Mouse (Mus musculus): ENCODE data around the gene Cth.
A peak's percentile ranks its signal among the peaks of the same experiment; 100 is the strongest.

Cth gene

DNA sequence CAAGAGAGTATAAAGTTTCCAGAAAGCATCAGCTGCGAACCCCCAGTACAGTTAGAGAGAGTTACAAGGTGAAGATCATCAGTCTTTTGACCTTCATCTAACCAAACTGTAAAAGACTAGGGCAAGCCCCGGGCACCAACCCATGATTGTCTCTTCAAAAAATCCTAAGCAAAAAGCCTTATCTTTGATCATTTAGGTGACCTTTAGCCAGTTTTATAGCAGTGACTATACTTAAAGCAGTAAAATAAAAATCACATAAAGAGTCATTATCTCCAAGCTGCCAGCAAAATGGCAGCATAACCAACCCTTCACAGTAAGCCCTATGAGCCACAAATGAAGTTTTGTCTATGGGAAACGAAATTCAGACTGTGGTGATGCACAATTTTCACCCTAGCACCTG is 14.6 kb downstream of the Cth start:
- no peak for DNase-seq (ENCODE audit: low spot score in 2 of 2)

DNA sequence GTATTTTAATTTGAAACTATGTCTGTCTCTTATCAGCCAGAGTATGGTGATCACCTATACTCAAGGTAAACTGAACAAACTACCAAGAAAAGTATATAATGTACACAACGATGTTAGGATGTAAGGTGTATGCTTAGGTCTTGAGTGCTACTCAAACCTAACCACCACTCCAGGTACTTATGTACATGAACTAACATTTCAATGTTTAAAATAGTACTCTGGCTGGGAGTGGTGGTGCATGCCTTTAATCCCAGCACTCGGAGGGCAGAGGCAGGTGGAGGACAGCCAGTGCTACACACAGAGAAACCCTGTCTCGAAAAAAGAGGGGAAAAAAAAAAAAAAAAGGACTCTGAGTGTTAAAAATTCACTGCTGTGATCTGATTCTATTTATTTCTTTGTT is 16.7 kb downstream of the Cth start:
- DNase-seq (ENCODE audit: low spot score in 2 of 2), result no peak

DNA sequence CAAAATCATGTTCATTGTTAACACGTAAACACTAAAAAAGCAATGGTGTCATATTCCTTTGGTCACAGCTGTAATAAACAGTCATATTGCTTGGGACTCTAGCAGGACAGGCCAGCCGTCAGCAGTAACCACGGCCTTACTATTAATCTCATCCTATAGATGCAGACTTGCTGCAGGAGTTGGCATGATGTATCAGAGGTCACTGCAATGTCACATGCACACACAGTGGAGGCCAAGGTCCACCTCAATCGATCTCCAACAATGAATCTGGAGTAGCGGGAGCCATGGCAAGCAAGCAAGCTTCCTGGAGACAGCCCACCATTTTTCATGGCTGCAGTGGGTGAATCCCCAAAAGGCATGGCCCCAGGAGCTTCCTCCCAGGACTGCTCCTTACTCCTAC is 23.2 kb downstream of the Cth start:
- DNase-seq (ENCODE audit: low spot score in 2 of 2), result no peak

DNA sequence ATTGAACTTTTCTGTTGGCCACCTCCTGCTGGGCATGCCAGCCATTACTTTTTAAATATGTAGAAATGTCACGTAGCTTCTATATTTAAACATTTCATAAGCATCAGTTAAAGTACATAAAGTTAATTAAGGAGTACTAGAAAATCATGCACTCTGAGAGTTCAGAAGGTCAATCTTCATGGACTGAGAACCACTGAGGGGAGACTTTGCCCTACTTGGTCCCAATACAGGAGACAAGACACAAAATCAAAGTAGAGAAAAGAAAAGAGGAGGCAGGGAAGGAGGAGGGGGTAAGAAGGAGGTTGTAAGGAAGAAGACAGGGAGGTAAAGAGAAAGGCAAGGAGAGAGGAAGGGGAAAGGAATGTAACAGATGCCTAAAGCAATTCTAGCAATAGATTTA is 24.9 kb downstream of the Cth start:
- no peak for DNase-seq (ENCODE audit: low spot score in 2 of 2)

DNA sequence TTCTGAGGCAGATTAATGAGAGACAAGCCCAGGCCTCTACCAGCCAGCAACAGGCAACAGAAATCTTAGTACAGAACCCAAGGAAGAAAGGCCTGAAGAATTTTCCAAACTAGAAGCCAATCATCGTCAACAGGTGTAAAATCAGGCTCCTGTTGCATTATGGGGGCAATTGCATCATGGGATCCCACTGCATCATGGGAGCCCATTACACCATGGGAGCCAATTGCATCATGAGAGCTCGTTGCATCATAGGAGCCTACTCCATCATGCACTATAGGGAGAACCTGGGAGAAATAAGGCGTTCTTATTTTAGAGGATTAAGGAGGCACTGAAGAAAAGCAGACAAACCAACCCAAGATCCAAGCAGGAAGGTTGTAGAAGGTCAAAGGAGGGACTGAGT is 27.2 kb downstream of the Cth start:
- no peak for DNase-seq (ENCODE audit: low spot score in 2 of 2)

DNA sequence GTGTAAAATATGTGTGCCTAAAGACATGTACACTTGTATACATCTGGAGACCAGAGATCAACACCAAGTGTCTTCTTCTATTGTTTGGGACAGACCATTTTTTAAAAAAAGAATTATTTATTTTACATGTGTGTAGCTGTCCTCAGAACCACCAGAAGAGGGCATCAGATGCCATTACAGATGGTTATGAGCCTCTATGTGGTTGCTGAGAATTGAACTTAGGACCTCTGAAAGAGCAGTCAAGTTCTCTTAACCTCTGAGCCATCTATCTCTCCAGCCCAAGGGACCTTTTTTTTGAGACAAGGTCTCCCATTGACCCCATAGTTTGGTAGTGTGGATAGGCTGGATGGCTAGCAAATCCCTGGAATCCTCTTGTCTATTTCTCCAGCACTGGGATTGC is 33.1 kb downstream of the Cth start:
- no peak for DNase-seq (ENCODE audit: low spot score in 2 of 2)

DNA sequence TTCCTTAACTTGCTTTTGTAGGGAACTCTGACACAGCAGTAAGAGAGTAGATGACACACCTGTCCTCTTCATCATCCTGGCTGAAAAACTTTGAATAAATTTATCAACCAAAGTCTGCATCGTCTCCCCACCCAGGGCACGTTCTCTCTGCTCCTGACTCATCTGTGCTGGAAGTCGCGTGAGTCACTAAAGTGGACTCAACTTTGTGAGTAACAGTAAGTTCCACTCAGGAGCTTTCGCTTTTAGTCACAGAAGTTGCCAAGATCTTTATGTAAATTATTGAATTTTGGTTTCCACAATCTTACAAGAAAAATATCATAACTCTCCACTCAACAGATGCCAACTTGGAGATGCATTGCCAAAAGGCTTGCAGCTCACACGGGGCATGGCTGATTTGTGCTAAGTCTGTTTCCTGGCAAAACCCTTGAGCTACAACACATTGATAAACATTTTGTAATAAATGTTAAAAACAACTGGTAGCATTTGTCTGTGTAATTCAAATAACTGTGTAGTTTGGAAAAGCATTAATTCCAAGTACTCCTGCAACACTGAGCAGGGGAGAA is 40.7 kb downstream of the Cth start:
- DNase-seq (ENCODE audit: low spot score in 2 of 2), result no peak

DNA sequence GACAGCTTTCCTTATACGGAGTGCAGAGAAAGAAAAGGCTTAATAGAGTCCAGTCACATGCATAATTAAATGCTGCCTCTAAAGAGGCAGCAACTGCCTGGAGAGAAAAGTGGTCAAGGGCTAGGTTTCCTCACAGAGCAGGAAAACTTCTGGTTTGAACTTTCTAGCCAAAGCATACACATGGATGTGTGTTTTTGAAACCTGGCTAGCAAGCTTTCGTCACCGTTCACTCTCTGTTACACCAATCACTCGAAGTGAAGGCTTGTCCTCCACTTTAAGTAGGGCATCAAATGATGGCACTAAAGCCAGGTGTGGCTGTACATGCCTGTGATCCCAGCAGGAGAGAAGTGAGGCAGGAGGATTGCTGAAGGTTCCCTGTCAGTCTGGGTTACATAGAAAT is 41.8 kb downstream of the Cth start:
- DNase-seq (ENCODE audit: low spot score in 2 of 2), result no peak

DNA sequence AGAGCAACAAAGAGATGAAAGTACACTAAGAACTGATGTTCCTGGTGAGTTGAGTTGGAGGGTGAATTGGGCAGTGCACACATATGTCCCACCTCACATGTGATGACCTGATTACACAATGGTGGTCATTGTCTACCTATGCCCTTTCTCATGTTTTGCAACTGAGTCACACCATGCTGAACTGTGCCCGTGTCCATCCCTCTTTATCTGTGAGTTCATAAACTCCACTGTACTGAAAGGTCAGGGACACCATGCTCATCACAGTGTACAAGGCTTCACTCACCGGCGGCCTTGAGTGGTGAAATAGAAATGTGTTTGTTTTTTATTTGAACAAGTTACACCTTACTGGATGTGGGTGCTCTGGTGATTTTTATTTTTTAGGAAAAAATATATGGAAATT is 42.9 kb downstream of the Cth start:
- no peak for DNase-seq (ENCODE audit: low spot score in 2 of 2)

DNA sequence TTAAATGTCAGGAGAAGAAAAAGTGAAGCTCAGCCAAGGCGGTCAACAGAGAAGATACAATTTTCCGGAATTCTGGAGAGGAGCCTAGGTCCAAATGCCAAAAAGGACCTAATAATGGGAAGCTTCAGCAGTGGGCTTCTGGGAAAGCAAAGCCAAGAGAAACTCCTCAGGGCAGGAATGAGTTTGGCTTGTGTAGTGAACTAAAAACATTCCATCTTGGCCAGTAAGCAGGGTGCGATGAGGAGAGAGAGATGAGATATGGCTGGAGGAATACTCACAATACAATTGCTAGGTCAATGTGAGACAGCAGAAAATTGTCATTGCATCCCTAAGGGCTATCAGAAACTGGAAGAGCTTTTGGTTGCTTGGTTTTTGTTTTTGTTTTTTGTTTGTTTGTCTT is 43.9 kb downstream of the Cth start:
- no peak for DNase-seq (ENCODE audit: low spot score in 2 of 2)

DNA sequence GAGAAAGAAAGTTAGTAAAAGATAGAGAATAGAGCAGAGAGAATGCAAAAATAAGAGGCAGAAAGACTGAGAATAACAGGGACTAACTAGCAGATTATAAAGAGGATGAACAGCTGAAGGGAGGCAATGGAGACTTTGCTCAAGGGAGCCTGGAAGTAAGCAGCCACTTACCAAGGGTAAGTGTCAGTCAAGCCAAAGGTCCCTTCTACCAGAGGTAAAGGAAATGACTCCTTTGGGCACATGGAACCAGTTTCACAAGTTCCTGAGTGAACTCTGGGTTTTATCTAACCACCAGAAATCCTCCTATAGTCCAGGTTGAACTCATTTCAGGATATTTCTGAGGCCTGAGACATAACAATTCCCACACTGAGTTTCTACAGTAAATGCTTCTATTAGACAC is 47.0 kb downstream of the Cth start:
- no peak for DNase-seq (ENCODE audit: low spot score in 2 of 2)

DNA sequence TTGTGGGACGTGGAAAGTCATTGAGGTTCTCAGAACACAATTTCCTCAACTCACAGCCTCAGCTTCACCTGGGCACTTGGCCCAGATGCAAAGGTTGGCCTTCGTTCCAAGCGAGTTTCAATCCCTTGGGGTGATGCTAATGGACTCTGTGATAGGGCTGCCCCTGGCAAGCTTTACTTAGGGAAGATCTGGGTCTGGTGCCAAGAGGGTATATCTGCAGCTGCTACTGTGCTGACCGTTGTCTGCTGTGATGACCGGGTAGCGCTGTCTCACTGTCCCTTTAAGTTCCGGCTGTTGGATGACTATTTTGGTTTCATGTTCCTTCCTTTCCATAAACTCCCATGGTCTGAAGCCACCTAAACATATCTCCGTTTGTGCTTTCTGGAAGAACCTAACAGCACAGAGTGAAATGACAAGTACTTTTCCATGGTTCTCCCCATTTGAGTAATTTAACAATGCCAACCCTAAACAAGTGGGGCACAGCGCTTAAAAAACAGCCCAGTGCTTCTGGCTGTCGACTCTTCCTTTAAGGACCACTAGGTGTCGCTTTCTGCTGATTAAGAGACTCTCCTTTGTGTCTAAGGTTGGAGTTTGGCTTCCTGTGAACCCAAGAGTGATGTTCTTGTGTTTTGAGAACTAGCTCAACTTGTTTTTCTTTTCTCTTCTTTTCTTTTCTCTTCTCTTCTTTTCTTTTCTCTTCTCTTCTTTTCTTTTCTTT is 48.3 kb downstream of the Cth start:
- DNase-seq (ENCODE audit: low spot score in 2 of 2), result peak in 1 of 2 experiments; percentile 3

DNA sequence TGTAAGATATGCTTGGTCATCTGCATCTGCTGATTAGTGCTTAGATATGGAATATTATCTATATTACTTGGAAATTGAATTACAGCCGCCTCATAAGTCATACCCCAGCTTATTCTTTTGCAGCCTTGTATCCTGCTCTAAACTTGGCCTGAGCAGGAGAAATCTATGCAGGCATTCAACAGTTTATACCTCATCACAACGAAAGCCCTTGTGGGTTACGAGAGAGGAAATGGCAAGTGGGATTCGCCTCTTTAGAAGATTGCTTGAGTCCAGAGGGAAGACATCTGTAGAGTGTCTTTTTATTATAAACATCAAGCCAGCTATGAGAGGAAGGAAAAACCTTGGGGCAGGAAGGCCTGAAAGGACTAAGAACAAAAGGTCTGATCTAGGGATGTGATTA is 52.0 kb downstream of the Cth start:
- no peak for DNase-seq (ENCODE audit: low spot score in 2 of 2)

DNA sequence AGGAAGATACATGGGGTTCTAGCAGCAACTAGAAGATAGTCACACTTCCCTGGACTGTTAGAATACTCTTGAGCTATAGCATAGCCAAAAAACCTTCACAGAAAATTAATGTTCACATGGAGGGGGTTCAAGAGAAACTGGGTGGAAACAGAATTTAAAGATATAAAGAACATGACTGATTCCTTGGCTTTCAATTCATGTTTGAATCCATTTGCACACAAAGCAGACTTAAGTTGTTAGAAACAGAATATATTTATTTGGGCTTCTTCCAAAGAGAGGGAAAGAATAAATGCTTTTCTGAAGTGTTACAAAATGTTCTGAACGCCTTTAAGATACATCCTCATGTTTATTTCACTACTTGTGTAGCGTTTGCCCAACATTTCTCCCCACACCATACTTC is 57.0 kb downstream of the Cth start:
- DNase-seq (ENCODE audit: low spot score in 2 of 2), result no peak

DNA sequence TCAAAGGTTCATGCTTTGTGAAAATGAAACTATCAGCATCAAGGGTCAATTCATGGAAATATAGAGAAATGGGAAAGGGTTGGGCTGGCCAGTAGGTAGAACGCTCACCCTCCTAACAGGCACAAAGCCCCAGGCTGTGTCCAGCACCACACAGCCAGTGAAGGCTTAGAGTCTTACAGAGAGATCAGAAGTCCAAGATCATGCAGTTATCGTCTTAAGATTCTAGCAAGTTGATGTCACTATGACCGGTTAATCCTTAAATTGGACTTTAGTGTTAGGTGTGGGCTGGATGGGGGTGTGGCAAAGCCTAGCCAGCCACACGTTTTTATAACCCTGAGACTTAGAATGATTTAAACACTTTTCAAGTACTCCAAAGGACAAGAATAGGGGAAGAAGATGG is 58.6 kb downstream of the Cth start:
- DNase-seq (ENCODE audit: low spot score in 2 of 2), result no peak

DNA sequence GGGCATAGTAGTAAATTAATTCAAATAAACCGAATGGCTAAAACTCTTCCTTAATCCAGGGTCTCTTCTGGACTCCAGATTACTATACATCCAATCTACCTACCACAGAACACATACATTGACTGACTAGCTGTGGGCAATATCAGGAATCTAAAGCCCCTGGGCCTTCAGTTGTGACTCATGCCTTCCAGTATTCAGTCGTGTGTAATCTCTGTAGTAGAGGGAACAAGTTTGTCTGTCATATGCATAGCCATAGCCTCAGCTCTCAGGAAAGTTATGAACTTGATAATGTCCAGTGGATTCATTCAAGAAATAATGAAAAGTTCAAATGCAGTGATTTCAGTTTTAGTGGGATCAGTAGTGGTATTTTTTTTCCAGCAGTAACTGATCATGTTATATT is 59.0 kb downstream of the Cth start:
- DNase-seq (ENCODE audit: low spot score in 2 of 2), result no peak

DNA sequence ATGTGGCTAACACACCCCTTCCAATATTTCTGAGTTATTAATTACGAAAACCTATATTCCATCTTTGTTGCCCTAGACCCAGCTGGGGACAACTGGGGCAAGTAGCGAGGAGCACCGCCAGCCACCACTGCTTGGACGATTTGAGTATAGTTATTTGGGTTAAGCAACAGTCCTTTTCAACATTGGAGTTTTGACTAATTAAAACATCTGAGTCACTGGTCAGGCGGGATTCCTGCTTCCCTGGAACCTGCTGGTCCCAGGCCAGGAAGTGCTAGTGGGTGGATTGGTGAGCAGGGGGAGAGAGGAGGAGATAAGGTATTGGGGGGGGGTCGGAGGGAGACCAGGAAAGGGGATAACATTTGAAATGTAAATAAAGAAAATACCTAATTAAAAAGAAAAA is 59.4 kb downstream of the Cth start:
- DNase-seq (ENCODE audit: low spot score in 2 of 2), result no peak

DNA sequence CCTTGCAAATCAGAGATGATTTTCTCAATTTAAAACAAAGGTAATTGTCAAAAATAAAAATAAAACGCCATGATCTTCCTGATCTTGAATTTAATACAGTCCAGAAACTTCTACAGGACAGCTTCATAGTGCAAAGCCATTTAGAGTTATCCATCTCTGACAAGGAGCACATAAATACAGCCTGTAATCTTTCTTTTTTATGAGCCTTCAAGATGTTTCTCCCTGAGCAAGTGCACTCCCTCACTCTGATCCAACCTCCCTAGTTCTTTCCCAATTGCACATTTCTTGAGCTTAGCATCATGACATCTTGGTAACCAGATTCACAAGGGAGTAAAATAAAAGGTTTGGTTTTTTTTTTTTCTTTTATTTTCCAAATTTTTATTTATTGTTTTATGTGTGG is 72.1 kb downstream of the Cth start:
- no peak for DNase-seq (ENCODE audit: low spot score in 2 of 2)

DNA sequence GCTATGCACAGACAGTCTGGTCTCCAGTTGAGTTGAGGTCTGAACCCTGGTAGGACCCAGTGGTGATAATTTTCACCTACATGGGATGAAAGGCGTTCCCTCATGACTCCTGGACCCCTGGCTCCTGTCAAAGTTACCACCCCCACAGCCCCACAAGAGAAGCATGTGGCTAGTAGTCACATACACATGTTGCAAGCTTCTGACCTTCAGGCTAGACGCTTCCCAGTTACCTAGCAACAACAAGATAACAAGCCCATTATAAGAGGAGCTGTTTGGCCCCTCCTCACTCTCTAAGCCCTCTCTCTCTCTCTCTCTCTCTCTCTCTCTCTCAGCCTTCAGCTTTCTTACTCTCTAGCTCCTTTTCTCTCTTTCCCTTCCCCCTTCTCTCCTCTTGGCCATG is 76.4 kb downstream of the Cth start:
- no peak for DNase-seq (ENCODE audit: low spot score in 2 of 2)

DNA sequence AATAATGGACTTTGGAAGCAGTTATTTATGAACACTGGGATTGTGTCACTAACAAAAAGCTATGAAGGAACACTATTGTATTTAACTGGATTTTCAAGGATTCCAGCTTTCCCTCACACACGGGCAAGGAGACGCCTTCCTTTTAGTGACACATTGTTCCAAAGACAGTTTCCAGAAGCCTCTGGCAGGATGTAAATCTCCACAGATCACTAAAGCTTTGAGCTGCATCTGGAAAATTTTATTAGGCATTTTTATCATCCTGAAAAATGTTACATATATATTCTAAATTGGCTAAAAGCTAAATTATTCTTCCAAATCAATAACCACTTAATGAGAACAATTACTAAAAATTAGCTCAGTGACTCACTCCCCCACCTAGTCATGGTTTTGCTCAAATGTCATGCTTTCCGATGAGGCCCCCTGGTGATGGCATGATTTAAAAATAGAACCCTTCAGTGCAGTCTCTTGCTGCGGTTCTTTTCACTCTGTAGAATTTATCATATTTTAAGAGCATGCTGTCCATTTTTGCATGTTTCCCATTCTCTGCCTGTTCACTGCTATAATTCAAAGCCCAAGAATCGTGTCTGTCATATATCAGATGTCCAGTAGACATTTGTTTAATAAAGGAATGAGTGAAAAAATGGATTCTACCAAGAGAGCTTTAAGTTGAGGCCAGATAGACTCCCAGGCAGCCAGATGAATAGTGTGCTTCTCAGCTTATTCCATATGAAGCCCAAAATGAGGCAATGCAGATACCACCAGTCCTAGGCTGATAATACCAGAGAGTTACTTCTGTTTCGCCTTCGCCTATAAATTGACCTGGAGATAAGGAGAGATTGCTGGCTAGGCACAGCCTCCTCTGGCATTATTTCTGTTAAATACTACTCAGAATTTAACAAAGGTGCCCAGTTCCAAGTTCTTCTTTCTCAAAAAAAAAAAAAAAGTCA is 77.3 kb downstream of the Cth start:
- DNase-seq (ENCODE audit: low spot score in 2 of 2), result no peak
